Mouse (Mus musculus) limb, embryonic 15.5 days (tissue): ENCODE results near the gene Hist1h3e. TPM values are rescaled to one million over a fixed set of nuclear protein-coding genes. Genes with fewer than 3 reads are reported as not detected.
"Not testable (repeated sequence)": the region's sequence is repeated elsewhere in the genome, so short reads cannot be mapped to it uniquely, and the experiment has no call there.

Experiments
- ATAC-seq: fragments of 200-750 bp; cut with Nextera tagmentation; 2 replicates; pipeline ENCODE4 v1.8.0; 2017; ENCODE audit warnings: low read depth, moderate TSS enrichment; ENCODE audit not compliant: insufficient number of reproducible peaks, low FRiP score, low TSS enrichment
- H3K27ac ChIP-seq: fragments of 300-500 bp; sonication (generic); 2 replicates; pipeline ENCODE4 v1.5.1; 2015; ENCODE audit warnings: moderate library complexity, mild to moderate bottlenecking, inconsistent platforms
- H3K27me3 ChIP-seq: fragments of 300-500 bp; sonication (generic); 2 replicates; pipeline ENCODE4 v1.6.1; 2015; ENCODE audit warnings: inconsistent platforms
- H3K36me3 ChIP-seq: fragments of 300-500 bp; sonication (generic); 2 replicates; pipeline ENCODE4 v1.6.1; 2015; ENCODE audit warnings: inconsistent platforms
- H3K4me1 ChIP-seq: fragments of 300-500 bp; sonication (generic); 2 replicates; pipeline ENCODE4 v1.6.1; 2015; ENCODE audit warnings: inconsistent platforms
- H3K4me2 ChIP-seq: fragments of 300-500 bp; sonication (generic); 2 replicates; pipeline ENCODE4 v1.6.1; 2015; ENCODE audit warnings: mild to moderate bottlenecking, inconsistent platforms
- H3K4me3 ChIP-seq: fragments of 300-500 bp; sonication (generic); 2 replicates; pipeline ENCODE4 v1.5.1; 2015; ENCODE audit warnings: mild to moderate bottlenecking, inconsistent platforms
- H3K9ac ChIP-seq: fragments of 300-500 bp; sonication (generic); 2 replicates; pipeline ENCODE4 v1.6.1; 2015; ENCODE audit warnings: inconsistent platforms
- H3K9me3 ChIP-seq: fragments of 300-500 bp; sonication (generic); 2 replicates; pipeline ENCODE4 v1.6.1; 2016; ENCODE audit warnings: inconsistent platforms
- WGBS: fragments of 180-500 bp; shearing (Covaris S2); methylation state at CpG from one replicate; pipeline ENCODE4 v1.1.7; 2015; 5-methylcytosine and 5-hydroxymethylcytosine counted together
- polyA plus RNA-seq: library from polyadenylated mRNA; unstranded; fragments of >200 nt; fragmentation: Nextera tagmentation; extraction: Ambion mirVana; gene quantifications from 2 replicates; pipeline ENCODE4 v1.2.1, GENCODE M21; 2015

The Hist1h3e gene
- polyA plus RNA-seq, 1 experiment from 2014 or later = 4.8 TPM

DNA sequence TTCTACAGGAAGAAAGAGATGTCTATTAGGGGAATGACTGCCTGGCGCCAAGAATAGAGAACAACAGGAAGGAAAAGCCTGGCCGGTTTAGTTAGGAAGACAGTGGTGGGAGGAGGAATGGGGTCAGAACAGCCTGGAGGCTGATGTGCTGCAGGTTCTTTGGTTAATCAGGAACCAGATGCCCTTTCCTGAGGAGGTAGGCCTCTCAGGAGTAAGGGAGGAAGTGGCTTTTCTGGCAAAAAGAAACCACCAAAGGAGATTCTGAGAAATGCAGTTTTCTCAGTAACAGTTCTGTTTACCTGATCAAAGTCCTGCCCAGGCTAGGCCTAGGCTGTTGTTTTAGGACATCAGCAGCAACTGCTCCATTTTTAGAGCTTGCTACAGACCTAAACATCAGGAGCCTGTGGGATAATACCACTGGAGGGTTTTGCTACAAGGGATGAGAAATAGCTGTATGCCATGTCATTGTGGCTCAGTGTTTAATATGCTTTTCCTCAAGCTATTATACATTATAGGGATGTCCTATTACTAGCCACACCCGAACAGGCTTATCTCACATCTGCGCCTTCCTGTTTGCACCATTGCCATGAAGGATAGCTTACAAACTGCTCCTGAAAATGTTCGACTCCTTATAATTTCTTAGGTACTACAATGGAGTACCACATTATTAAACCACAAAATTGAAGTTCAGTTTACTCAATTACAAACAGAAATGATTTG is 31.0 kb upstream of the Hist1h3e start:
- H3K4me2 ChIP-seq = no peak overlapping the region
- H3K27ac ChIP-seq = no peak overlapping the region
- H3K4me1 ChIP-seq = 0 out of 2 replicates have a peak, but pooled peaks cover 4% of the 10 kb centered on the region
- H3K9me3 ChIP-seq = no peaks in the 10 kb centered on the region
- WGBS = 65% methylated on average over 5 of the region's 5 CpGs
- H3K9ac ChIP-seq = no peak overlapping the region
- no peak overlapping the region for H3K4me3 ChIP-seq
- ATAC-seq = no peak
- no peaks in the 10 kb centered on the region for H3K27me3 ChIP-seq
- H3K36me3 ChIP-seq = no peaks in the 10 kb centered on the region

DNA sequence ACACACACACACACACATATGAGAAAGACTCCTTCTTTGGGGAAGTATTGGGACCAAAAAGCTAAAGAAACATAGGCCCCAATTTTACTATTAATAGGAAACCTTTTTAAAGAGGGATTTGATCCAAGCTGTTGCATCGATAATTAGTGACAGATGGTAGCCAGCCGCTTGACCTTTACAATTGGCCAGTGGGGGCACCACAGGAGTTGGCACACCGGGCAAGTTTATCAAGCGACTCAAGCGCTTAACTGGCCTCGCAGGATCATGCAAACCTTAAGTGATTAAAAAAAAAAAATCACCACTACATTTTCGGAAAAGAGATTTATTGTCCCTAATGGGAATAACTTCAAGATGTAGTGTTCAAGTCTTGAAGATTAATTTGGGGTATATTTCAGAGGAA is 30.4 kb upstream of the Hist1h3e start:
- Histone ChIP-seq H3K27ac (no peak overlapping the region), H3K9ac (no peak overlapping the region)
- 36% methylated on average over 7 of the region's 7 CpGs for WGBS

DNA sequence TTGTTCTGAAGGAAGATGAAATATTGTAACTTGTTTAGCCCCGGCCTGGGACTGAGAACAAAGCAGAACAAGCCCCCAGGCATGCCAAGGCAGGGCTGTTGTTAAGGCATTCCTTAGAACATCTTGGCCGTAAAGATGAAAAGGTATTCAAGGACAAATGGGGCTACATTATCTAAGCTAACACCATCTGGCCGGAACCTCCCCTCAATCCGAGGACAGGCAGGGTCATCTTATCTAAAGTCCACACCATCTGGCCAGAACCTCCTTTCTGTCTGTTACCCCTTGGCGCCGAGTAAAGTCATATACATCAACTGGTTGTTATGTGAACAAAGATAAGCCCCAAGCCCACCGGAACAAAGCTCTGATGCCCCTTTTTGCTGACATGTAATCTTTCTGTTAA is 29.7 kb upstream of the Hist1h3e start:
- H3K9ac ChIP-seq, H3K4me1 ChIP-seq, H3K4me3 ChIP-seq, ATAC-seq, H3K36me3 ChIP-seq, H3K4me2 ChIP-seq, H3K27me3 ChIP-seq, H3K9me3 ChIP-seq, H3K27ac ChIP-seq: not testable (repeated sequence)
- 84% methylated on average over 7 of the region's 7 CpGs for WGBS

More for the DNA sequence above, 30.4 kb upstream of the Hist1h3e start:
- Histone ChIP-seq H3K36me3 (no peaks in the 10 kb centered on the region), H3K4me2 (no peak overlapping the region), H3K4me1 (0 out of 2 replicates have a peak, but pooled peaks cover 4% of the 10 kb centered on the region), H3K4me3 (no peak overlapping the region), H3K9me3 (no peaks in the 10 kb centered on the region), H3K27me3 (no peaks in the 10 kb centered on the region)
- ATAC-seq = no peak

DNA sequence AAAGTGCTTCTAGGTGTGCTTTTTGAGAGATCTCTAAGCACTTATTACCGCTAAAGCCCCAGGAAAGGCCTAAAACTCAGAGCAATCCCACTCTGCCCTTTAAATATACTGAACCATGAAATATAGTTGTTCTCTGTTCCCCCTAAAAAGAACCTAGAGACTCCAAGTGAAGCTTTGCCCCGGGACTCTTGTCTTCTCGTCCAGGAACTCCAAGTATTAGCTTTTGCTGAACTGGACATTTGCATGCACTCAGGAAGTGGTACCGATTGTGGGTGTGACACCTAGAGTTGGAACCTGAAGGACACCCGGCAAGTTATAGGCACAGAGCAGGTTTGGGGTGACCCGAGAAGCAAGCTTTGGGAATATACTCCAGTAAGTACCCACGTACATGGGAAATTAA is 29.0 kb upstream of the Hist1h3e start:
- H3K27ac ChIP-seq = no peak overlapping the region
- no peak overlapping the region for H3K9ac ChIP-seq
- ATAC-seq = no peak
- 92% methylated on average over 7 of the region's 7 CpGs for WGBS
- no peaks in the 10 kb centered on the region for H3K27me3 ChIP-seq
- H3K4me1 ChIP-seq = peaks cover 10% of the 10 kb centered on the region
- no peaks in the 10 kb centered on the region for H3K36me3 ChIP-seq
- H3K9me3 ChIP-seq = no peaks in the 10 kb centered on the region
- no peak overlapping the region for H3K4me2 ChIP-seq
- H3K4me3 ChIP-seq = no peak overlapping the region

DNA sequence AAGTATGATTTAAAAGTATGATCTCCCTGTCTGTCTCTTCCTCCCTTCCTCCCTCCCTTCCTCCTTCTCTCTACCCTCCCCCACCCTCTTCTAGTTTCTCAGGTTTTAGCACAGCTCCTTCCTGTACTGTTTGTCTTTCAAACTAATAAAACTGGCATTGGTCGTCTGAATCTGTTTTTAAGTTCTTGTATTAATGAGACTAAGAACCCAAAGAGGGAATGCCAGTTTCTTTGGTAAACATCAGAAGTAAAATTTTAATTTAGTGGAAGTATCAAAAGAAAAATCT is 24.7 kb upstream of the Hist1h3e start:
- H3K4me1 ChIP-seq = peaks cover 20% of the 10 kb centered on the region
- peak overlapping the region; percentile 46 for H3K4me3 ChIP-seq
- no peaks in the 10 kb centered on the region for H3K9me3 ChIP-seq
- H3K27me3 ChIP-seq = no peaks in the 10 kb centered on the region
- no peak overlapping the region for H3K9ac ChIP-seq
- no peaks in the 10 kb centered on the region for H3K36me3 ChIP-seq
- peak overlapping the region; percentile 91 for H3K27ac ChIP-seq
- H3K4me2 ChIP-seq = peak overlapping the region; percentile 70
- 3% methylated on average over 1 of the region's 1 CpGs for WGBS
- ATAC-seq = no peak

DNA sequence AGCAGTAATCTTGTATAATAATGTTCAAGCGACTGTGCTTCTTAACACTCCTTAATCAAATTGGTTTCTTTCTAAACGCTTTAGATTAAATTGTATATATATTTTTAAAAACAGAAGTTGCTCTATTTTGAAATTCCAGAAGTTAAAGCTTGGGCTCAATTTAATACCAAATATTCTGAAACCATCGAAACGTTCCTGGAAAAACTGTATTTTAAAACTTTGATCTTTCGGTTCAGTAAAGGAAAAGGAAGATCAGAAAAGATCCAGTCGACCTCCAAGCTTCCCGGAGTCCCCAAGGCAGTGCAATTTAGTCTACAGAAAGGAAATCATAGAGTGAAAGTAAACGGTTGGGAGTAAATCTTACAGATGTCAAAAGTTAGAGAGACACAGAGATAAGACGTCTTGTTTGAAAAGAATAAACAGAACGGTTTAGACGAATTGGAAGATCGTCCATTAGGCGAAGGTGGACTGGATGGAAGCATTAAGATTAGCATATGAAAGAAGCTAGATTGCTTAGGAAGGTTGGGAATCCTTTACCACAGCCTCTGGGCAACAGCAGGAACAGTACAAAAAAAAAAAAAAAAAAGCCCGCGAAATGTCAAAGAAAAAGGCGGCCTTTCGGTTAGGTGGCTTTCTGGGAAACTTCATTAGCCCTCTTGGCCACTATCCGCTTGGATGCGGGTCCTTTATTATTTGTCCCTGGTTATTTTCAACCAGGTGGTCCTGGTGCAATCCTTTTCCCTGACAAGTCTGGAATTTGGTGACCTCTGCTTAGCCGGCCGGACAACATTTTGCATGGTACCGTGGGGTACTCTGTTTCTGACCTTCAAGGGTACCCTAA is 24.1 kb upstream of the Hist1h3e start:
- under 1% methylated on average over 22 of the region's 22 CpGs for WGBS
- Histone ChIP-seq H3K4me1 (peaks cover 22% of the 10 kb centered on the region), H3K36me3 (no peaks in the 10 kb centered on the region), H3K9me3 (no peaks in the 10 kb centered on the region), H3K9ac (0 out of 2 replicates have a peak overlapping the region, but pooled peaks have one; percentile 26), H3K27me3 (no peaks in the 10 kb centered on the region), H3K4me2 (peak overlapping the region; percentile 70), H3K27ac (peak overlapping the region; percentile 91), H3K4me3 (peak overlapping the region; percentile 46)
- ATAC-seq = no peak

DNA sequence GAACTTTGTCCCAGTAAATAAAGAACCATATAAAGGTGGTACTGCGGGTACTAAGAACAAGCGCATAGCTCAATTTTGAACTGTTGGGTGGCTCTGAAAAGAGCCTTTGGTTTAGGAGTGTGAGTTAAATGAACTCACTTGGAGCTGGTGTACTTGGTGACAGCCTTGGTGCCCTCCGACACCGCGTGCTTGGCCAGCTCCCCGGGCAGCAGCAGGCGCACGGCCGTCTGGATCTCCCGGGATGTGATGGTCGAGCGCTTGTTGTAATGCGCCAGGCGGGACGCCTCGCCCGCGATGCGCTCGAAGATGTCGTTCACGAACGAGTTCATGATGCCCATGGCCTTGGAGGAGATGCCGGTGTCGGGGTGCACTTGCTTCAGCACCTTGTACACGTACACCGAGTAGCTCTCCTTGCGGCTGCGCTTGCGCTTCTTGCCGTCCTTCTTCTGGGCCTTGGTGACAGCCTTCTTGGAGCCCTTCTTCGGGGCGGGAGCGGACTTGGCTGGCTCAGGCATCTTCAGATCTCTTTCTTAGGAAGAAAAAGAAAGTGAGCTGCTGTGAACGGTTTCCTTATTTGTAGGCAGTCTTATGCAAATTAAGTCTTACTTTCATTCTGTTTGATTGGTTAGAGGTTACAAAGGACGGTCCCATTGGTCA is 23.4 kb upstream of the Hist1h3e start:
- Histone ChIP-seq H3K4me2 (peak overlapping the region; percentile 70), H3K27ac (peak overlapping the region; percentile 95), H3K4me1 (peaks cover 22% of the 10 kb centered on the region), H3K4me3 (peak overlapping the region; percentile 46), H3K9ac (peak overlapping the region; percentile 55)
- not testable (repeated sequence) for H3K9me3 ChIP-seq, H3K27me3 ChIP-seq, H3K36me3 ChIP-seq
- under 1% methylated on average over 30 of the region's 36 CpGs for WGBS
- ATAC-seq = peak; percentile 80

DNA sequence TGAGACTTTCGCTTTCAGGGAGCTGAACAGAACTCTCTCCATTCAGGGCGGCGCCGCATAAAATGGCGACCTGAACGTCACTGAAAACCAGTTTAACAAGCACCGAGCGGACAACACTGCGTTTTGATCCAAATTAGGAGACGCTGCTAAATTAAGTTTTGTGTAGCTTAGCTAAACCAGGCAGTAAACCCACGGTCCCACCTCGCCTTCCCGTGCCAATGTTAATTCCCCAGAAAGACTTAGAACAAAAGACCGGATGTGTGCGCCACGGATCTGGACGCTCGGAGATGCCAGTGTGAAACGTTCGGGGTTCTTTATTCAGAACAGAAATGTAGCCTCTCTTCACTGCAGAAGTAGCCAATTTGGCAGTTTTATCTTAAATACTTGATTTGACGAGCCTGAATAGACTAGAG is 22.9 kb upstream of the Hist1h3e start:
- H3K4me2 ChIP-seq = peak overlapping the region; percentile 70
- peak overlapping the region; percentile 55 for H3K9ac ChIP-seq
- WGBS = under 1% methylated on average over 21 of the region's 21 CpGs
- no peak for ATAC-seq
- no peaks in the 10 kb centered on the region for H3K27me3 ChIP-seq
- H3K9me3 ChIP-seq = no peaks in the 10 kb centered on the region
- H3K4me1 ChIP-seq = peaks cover 22% of the 10 kb centered on the region
- peak overlapping the region; percentile 46 for H3K4me3 ChIP-seq
- peak overlapping the region; percentile 95 for H3K27ac ChIP-seq
- H3K36me3 ChIP-seq = no peaks in the 10 kb centered on the region

DNA sequence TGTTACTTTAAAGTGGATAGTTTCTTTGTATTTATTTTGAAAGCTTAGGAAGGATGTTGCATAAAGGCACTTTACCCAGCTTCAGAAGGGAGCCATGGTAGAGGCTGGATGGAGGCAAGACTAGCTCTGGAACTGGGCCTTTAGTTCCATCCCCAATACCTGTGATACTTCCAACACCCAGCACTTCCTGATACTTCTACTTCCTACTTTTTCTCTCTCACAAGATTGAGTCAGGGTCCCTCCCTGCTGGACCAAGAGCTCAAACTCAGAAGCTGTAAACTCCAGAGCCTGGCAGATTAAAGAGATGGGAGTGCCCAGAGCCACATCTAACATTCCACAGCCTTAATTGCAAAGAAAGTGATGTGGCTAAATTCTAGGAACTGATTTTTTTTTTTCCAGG is 22.2 kb upstream of the Hist1h3e start:
- Histone ChIP-seq H3K4me1 (peaks cover 22% of the 10 kb centered on the region), H3K4me2 (peak overlapping the region; percentile 70), H3K27ac (peak overlapping the region; percentile 95), H3K27me3 (no peaks in the 10 kb centered on the region), H3K4me3 (peak overlapping the region; percentile 46), H3K9me3 (no peaks in the 10 kb centered on the region), H3K9ac (no peak overlapping the region), H3K36me3 (no peaks in the 10 kb centered on the region)
- no peak for ATAC-seq

DNA sequence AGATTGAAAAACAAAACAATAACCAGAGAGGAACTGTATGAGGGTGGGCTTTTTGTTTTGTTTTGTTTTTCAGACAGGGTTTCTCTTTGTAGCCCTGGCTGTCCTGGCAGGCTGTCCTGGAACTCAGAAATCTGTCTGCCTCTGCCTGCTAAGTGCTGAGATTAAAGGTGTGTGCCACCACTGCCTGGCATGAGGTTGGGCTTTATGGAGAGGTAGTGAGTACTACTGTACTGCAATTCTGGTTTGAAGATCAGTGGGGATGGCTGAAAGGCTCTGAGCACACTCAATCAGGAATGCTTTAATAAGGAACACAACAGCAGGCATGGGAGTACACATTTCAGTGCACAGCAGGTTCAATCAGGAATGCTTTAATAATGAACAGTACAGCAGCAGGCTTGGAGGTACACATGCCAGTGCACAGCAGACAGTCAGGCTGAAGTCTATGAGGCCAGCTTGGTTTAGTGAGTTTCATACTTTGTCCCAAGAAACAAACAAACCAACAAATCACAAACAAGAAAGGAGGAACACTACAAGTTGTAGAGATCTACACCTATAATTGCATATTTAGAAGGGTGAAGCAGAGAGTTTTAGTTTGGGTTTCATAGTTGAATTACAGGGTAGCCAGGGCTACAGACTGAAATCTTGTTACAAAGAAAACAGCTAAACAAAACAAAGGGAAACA is 21.4 kb upstream of the Hist1h3e start:
- no peak for ATAC-seq
- Histone ChIP-seq H3K36me3 (no peaks in the 10 kb centered on the region), H3K27me3 (no peaks in the 10 kb centered on the region), H3K27ac (peak overlapping the region; percentile 81), H3K4me2 (no peak overlapping the region), H3K9me3 (no peaks in the 10 kb centered on the region), H3K4me1 (peaks cover 22% of the 10 kb centered on the region), H3K4me3 (no peak overlapping the region), H3K9ac (no peak overlapping the region)

DNA sequence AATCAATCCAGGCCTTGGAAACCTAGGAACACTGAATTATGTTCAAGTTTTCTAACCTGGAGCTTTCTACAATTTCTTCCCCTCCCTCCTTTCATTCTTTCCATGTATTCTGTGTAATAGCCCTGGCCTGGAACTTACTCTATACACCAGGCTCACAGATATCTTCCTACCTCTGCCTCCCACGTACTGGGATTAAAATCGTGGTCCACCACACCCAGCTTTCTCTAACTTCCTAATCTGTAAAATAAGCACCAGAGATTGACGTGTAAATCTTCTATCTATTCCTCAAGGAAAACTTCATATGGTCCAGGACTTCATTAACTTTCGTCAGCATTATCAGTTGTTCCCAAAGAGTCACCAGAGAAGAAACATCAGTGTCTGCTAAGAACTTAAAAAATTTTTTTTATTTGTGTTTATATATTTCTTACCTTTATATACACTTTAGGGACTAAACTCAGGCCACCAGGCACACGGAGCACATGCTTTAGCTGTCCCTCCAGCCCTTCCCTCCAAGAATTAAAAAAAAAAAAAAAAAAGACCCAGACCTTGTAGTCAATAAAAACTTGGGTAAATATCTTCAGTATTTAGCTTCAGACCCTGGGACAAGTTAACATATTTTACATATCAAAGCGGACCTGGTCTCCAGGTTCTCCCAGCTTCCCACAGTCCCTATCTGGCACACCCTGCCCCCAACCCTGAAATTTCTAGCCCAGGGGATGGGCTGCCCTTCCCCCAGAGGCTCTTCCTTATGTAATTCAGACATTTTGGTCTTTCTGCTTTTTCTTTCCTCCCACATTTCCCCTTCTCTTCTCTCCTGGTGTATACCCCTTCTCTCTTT is 20.3 kb upstream of the Hist1h3e start:
- no peak for ATAC-seq
- Histone ChIP-seq H3K36me3 (no peaks in the 10 kb centered on the region), H3K27ac (peak overlapping the region; percentile 81), H3K4me3 (peak overlapping the region; percentile 49), H3K9ac (peak overlapping the region; percentile 37), H3K9me3 (no peaks in the 10 kb centered on the region), H3K4me2 (peak overlapping the region; percentile 66), H3K4me1 (peaks cover 22% of the 10 kb centered on the region), H3K27me3 (no peaks in the 10 kb centered on the region)
- 7% methylated on average over 6 of the region's 6 CpGs for WGBS
